Mouse (Mus musculus) monocyte, adult 2 months (primary cell): ENCODE results near the gene Abcc2.

Experiments
- DNase-seq, 2 experiments: peaks; one replicate each; pipeline ENCODE4 v3.0.0; 2022; ENCODE audit warnings: low spot score in 2 of 2, low read depth in 1 of 2

Abcc2 gene

GRCm38 (mm10) chr19:43850026-43850425, 68.0 kb downstream of the Abcc2 start:
- DNase-seq, result no peak

GRCm38 (mm10) chr19:43851996-43852630, 70.1 kb downstream of the Abcc2 start:
- no peak for DNase-seq

GRCm38 (mm10) chr19:43852837-43853545, 71.0 kb downstream of the Abcc2 start:
- no peak for DNase-seq

GRCm38 (mm10) chr19:43857347-43857746, 75.4 kb downstream of the Abcc2 start:
- DNase-seq, result no peak

- DNase-seq, result no peak
Measured at GRCm38 (mm10) chr19:43870418-43870817, 88.4 kb downstream of the Abcc2 start.

- no peak for DNase-seq
Measured at GRCm38 (mm10) chr19:43874351-43874750, 92.4 kb downstream of the Abcc2 start.

GRCm38 (mm10) chr19:43875996-43876395, 94.0 kb downstream of the Abcc2 start:
- DNase-seq, result no peak

GRCm38 (mm10) chr19:43877364-43877763, 95.4 kb downstream of the Abcc2 start:
- DNase-seq, result no peak

GRCm38 (mm10) chr19:43878111-43879092, 96.4 kb downstream of the Abcc2 start:
- DNase-seq, result no peak

- no peak for DNase-seq
Measured at GRCm38 (mm10) chr19:43879401-43880212, 97.6 kb downstream of the Abcc2 start.

- no peak for DNase-seq
Measured at GRCm38 (mm10) chr19:43880420-43880819, 98.4 kb downstream of the Abcc2 start.

GRCm38 (mm10) chr19:43881615-43882014, 99.6 kb downstream of the Abcc2 start:
- no peak for DNase-seq

GRCm38 (mm10) chr19:43882895-43883573, 101.0 kb downstream of the Abcc2 start:
- no peak for DNase-seq

- DNase-seq, result peak in 1 of 2 experiments; percentile 24
Measured at GRCm38 (mm10) chr19:43884668-43885498, 102.9 kb downstream of the Abcc2 start.

- DNase-seq, result no peak
Measured at GRCm38 (mm10) chr19:43886371-43887099, 104.5 kb downstream of the Abcc2 start.

GRCm38 (mm10) chr19:43887242-43887641, 105.2 kb downstream of the Abcc2 start:
- DNase-seq, result no peak

- no peak for DNase-seq
Measured at GRCm38 (mm10) chr19:43887725-43888124, 105.7 kb downstream of the Abcc2 start.
